Mouse (Mus musculus): ENCODE results near the gene C5ar1. TPM values are rescaled to one million over a fixed set of nuclear protein-coding genes. Genes with fewer than 3 reads are reported as not detected.
A peak's percentile ranks its signal among the peaks of the same experiment; 100 is the strongest.

Gene C5ar1
- total RNA-seq, 1 experiment = not detected

DNA sequence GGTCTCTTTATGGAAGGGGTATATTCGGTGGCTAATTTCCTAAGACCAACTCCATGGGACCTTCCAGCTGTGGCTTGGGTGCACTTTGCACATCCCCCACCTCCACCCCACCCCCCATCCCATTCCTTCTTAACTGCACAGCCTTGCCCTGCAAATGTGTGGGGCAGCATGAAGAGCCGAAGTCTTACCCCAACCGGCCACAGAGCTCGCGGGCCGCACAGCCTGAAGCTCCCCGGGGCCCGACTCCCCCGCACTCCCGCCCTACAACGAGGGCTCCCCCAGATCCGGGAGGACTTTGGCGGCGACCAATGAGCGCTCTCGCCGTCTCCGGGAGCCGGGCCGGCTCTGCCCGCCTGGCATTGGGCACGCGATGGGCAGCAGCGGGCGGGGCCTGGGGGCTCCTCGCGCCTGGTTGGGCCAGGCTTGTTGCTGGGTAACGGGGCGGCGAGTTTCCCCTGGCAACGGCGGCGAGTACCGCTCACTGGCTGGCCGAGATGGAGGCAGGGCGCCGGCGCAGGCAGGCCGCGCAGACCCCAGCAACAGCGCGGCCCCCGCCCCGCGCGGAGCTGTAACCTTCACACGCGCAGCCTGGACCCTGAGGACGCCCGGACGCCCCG, 40.2 kb upstream of the C5ar1 start:
- H3K9me3 ChIP-seq (ENCODE audit: control insufficient read depth, insufficient read depth, low read depth, low read length) = no peaks in the 10 kb centered on the region
- H3K9ac ChIP-seq (ENCODE audit: insufficient read depth, low read depth, low read length, poor library complexity, severe bottlenecking) = peak overlapping the region; percentile 18; the same call in 1 of the 2 replicates
- in situ Hi-C loops (cut with MboI; ENCODE audit: low sequenced_read_pairs in 2 of 2, unreplicated experiment in 2 of 2) = no loop called here
- DNase-seq (ENCODE audit: low read depth, low spot score) = no peak
- TF ChIP-seq CHD2 (IDR thresholded peaks at IDR 0.05; ENCODE audit: low read depth, low read length) (no peak), ZC3H11A (IDR thresholded peaks at IDR 0.05; ENCODE audit: borderline replicate concordance, low read depth, low read length) (no peak), MAFK (IDR thresholded peaks at IDR 0.05; ENCODE audit: insufficient read depth, low read depth, low read length) (no peak), ZNF384 (IDR thresholded peaks at IDR 0.05; ENCODE audit: low read depth, low read length) (no peak), HCFC1 (IDR thresholded peaks at IDR 0.05; ENCODE audit: borderline replicate concordance, insufficient read depth, low read length) (no peak)
- peak overlapping the region; percentile 53 to 60 for H3K4me3 ChIP-seq (ENCODE audit: insufficient read depth in 1 of 2, low read depth in 1 of 2, low read length in 2 of 2, poor library complexity in 1 of 2, severe bottlenecking in 1 of 2)
- H3K27ac ChIP-seq (ENCODE audit: insufficient read depth, low read depth, low read length, poor library complexity, severe bottlenecking) = no peak overlapping the region
- H3K36me3 ChIP-seq (ENCODE audit: control insufficient read depth, insufficient read depth, low read length, poor library complexity, severe bottlenecking) = no peaks in the 10 kb centered on the region
- peaks cover 0 to 17% of the 10 kb centered on the region in 2 experiments; a peak in 2 of 4 replicates for H3K4me1 ChIP-seq (ENCODE audit: control insufficient read depth in 2 of 2, insufficient read depth in 2 of 2, low read length in 2 of 2, poor library complexity in 1 of 2)

DNA sequence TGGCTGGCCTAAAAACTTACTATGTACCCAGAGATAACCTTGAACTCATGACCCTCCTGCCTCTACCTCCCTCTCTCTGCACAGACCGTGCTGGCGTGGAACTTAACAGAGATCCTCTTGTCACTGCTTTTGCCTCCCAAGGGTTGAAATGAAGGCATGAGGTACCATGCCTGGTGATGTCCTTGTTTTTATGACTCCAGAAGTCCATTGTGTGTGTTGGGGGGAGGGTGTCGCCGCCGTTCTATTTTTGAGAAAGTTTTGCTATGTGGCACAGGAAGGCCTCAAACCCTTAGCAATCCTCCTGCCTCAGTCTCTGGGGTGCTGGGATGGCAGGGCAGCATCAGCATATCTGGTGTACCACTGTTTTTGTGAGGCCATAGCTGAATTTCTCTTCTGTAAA, 39.6 kb upstream of the C5ar1 start:
- DNase-seq (ENCODE audit: low read depth, low spot score) = no peak
- Histone ChIP-seq H3K9me3 (ENCODE audit: control insufficient read depth, insufficient read depth, low read depth, low read length) (no peaks in the 10 kb centered on the region), H3K36me3 (ENCODE audit: control insufficient read depth, insufficient read depth, low read length, poor library complexity, severe bottlenecking) (no peaks in the 10 kb centered on the region), H3K9ac (ENCODE audit: insufficient read depth, low read depth, low read length, poor library complexity, severe bottlenecking) (no peak overlapping the region), H3K4me3 (ENCODE audit: insufficient read depth in 1 of 2, low read depth in 1 of 2, low read length in 2 of 2, poor library complexity in 1 of 2, severe bottlenecking in 1 of 2) (no peak overlapping the region), H3K4me1 (ENCODE audit: control insufficient read depth in 2 of 2, insufficient read depth in 2 of 2, low read length in 2 of 2, poor library complexity in 1 of 2) (peaks cover 0 to 17% of the 10 kb centered on the region in 2 experiments; a peak in 2 of 4 replicates), H3K27ac (ENCODE audit: insufficient read depth, low read depth, low read length, poor library complexity, severe bottlenecking) (no peak overlapping the region)
- in situ Hi-C loops (cut with MboI; ENCODE audit: low sequenced_read_pairs in 2 of 2, unreplicated experiment in 2 of 2) = no loop called here
- TF ChIP-seq CHD2 (IDR thresholded peaks at IDR 0.05; ENCODE audit: low read depth, low read length) (no peak), HCFC1 (IDR thresholded peaks at IDR 0.05; ENCODE audit: borderline replicate concordance, insufficient read depth, low read length) (no peak), MAFK (IDR thresholded peaks at IDR 0.05; ENCODE audit: insufficient read depth, low read depth, low read length) (no peak), ZNF384 (IDR thresholded peaks at IDR 0.05; ENCODE audit: low read depth, low read length) (no peak), ZC3H11A (IDR thresholded peaks at IDR 0.05; ENCODE audit: borderline replicate concordance, low read depth, low read length) (no peak)

DNA sequence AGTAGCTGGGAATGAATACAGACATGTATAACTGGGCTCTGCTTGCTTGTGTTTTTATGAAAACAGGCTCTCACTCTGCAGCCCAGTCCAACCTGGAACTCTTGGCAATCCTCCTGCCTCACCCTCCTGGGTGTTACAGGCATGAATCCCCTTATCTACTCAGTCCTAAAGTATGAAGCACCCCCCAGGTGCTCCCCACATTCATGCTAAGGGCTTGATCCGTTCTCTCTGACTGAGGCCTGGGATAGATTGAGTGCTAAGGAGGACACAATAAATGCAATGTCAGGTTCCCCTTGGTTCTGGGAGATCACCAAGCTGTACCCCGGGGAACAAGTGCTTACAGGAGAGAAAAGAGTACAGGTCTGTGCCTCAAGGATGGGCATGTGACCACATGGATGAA, 38.3 kb upstream of the C5ar1 start:
- in situ Hi-C loops (cut with MboI; ENCODE audit: low sequenced_read_pairs in 2 of 2, unreplicated experiment in 2 of 2) = no loop called here

DNA sequence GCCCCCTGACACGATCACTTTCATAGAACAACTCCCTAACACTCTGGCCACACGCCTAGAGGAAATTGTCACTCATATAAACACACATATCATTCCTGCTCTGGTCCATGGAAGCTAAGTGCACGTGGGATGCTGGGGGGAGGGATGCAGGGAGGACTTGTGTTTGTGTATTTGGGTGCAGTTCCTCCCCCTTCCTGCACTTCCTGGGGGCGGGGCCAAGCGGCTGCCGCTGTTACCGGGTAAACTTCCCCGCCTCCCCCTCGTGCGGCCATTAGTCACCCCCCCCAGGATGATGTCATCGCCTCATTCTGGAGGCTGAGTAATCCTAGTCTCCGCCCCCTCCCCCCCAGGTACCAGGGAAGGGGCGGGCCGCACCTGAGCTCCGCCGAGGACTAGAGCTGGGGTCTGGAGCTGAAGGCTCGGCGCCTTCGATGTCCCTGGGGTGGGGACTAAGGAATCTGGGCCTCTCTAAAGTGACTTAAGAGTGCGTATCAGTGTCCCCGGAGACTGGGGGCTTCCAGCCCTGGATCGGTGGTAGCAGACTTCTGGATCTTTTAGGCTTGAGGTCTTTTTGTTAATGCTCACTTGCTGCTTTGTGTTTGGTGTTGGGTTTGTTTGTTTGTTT, 37.5 kb upstream of the C5ar1 start:
- H3K9me3 ChIP-seq (ENCODE audit: control insufficient read depth, insufficient read depth, low read depth, low read length) = no peaks in the 10 kb centered on the region

More for the DNA sequence above, 38.3 kb upstream of the C5ar1 start:
- Histone ChIP-seq H3K4me3 (ENCODE audit: insufficient read depth in 1 of 2, low read depth in 1 of 2, low read length in 2 of 2, poor library complexity in 1 of 2, severe bottlenecking in 1 of 2) (no peak overlapping the region; a peak in 1 of 4 replicates), H3K9ac (ENCODE audit: insufficient read depth, low read depth, low read length, poor library complexity, severe bottlenecking) (no peak overlapping the region), H3K27ac (ENCODE audit: insufficient read depth, low read depth, low read length, poor library complexity, severe bottlenecking) (no peak overlapping the region), H3K36me3 (ENCODE audit: control insufficient read depth, insufficient read depth, low read length, poor library complexity, severe bottlenecking) (no peaks in the 10 kb centered on the region), H3K9me3 (ENCODE audit: control insufficient read depth, insufficient read depth, low read depth, low read length) (no peaks in the 10 kb centered on the region), H3K4me1 (ENCODE audit: control insufficient read depth in 2 of 2, insufficient read depth in 2 of 2, low read length in 2 of 2, poor library complexity in 1 of 2) (peaks cover 0 to 17% of the 10 kb centered on the region in 2 experiments; a peak in 2 of 4 replicates)
- no peak for TF ChIP-seq HCFC1 (IDR thresholded peaks at IDR 0.05; ENCODE audit: borderline replicate concordance, insufficient read depth, low read length)
- no peak for TF ChIP-seq ZNF384 (IDR thresholded peaks at IDR 0.05; ENCODE audit: low read depth, low read length)
- no peak for TF ChIP-seq MAFK (IDR thresholded peaks at IDR 0.05; ENCODE audit: insufficient read depth, low read depth, low read length)
- TF ChIP-seq ZC3H11A (IDR thresholded peaks at IDR 0.05; ENCODE audit: borderline replicate concordance, low read depth, low read length) = no peak
- TF ChIP-seq CHD2 (IDR thresholded peaks at IDR 0.05; ENCODE audit: low read depth, low read length) = no peak
- DNase-seq (ENCODE audit: low read depth, low spot score) = no peak

More for the DNA sequence above, 37.5 kb upstream of the C5ar1 start:
- peak overlapping the region; percentile 23; the same call in 1 of the 2 replicates for H3K9ac ChIP-seq (ENCODE audit: insufficient read depth, low read depth, low read length, poor library complexity, severe bottlenecking)
- H3K4me3 ChIP-seq (ENCODE audit: insufficient read depth in 1 of 2, low read depth in 1 of 2, low read length in 2 of 2, poor library complexity in 1 of 2, severe bottlenecking in 1 of 2) = peak overlapping the region; percentile 24 to 41; a peak in 3 of 4 replicates
- in situ Hi-C loops (cut with MboI; ENCODE audit: low sequenced_read_pairs in 2 of 2, unreplicated experiment in 2 of 2) = no loop called here
- H3K4me1 ChIP-seq (ENCODE audit: control insufficient read depth in 2 of 2, insufficient read depth in 2 of 2, low read length in 2 of 2, poor library complexity in 1 of 2) = peaks cover 0 to 17% of the 10 kb centered on the region in 2 experiments; a peak in 2 of 4 replicates
- DNase-seq (ENCODE audit: low read depth, low spot score) = peak; percentile 93
- no peak overlapping the region for H3K27ac ChIP-seq (ENCODE audit: insufficient read depth, low read depth, low read length, poor library complexity, severe bottlenecking)
- TF ChIP-seq ZNF384 (IDR thresholded peaks at IDR 0.05; ENCODE audit: low read depth, low read length) = no peak
- TF ChIP-seq MAFK (IDR thresholded peaks at IDR 0.05; ENCODE audit: insufficient read depth, low read depth, low read length) = no peak
- TF ChIP-seq ZC3H11A (IDR thresholded peaks at IDR 0.05; ENCODE audit: borderline replicate concordance, low read depth, low read length) = no peak
- no peak for TF ChIP-seq CHD2 (IDR thresholded peaks at IDR 0.05; ENCODE audit: low read depth, low read length)
- TF ChIP-seq HCFC1 (IDR thresholded peaks at IDR 0.05; ENCODE audit: borderline replicate concordance, insufficient read depth, low read length) = peak; percentile 23; the same call in 1 of the 2 replicates
- no peaks in the 10 kb centered on the region for H3K36me3 ChIP-seq (ENCODE audit: control insufficient read depth, insufficient read depth, low read length, poor library complexity, severe bottlenecking)

Data from ES-E14 (cell line).